Mouse (Mus musculus): ENCODE measurements around the gene Fgf2. TPM values are rescaled to one million over a fixed set of nuclear protein-coding genes. Genes with fewer than 3 reads are reported as not detected.

Fgf2 gene
- polyA plus RNA-seq, 2 experiments = 0.06 to 0.14 TPM

- H3K36me3 ChIP-seq (replicated peaks; ENCODE audit: control insufficient read depth, insufficient read depth, low read depth) = no peaks in the 10 kb centered on the region
- ATAC-seq (ENCODE audit: insufficient read depth) (no peak), DNase-seq (ENCODE audit: low read depth in 3 of 3, low spot score in 3 of 3) (no peak)
- H3K27ac ChIP-seq = no peak overlapping the region
- H3K27me3 ChIP-seq (ENCODE audit: control insufficient read depth, insufficient read depth, low read length) = no peaks in the 10 kb centered on the region
- H3K4me2 ChIP-seq (ENCODE audit: low read depth) = no peak overlapping the region
- no peak overlapping the region for H3K4me3 ChIP-seq (ENCODE audit: insufficient read depth in 1 of 2, low read depth in 2 of 2, low read length in 2 of 2)
- no peak for TF ChIP-seq EP300 (IDR thresholded peaks at IDR 0.05; ENCODE audit: low read depth)
- no peak for TF ChIP-seq CTCF (IDR thresholded peaks at IDR 0.05; ENCODE audit: low read depth)
- H3K9me3 ChIP-seq (ENCODE audit: control insufficient read depth, low read length) = no peaks in the 10 kb centered on the region
- 40% methylated on average over 3 of the region's 3 CpGs for WGBS (ENCODE audit: insufficient replicate concordance)
- H3K9ac ChIP-seq (replicated peaks) = no peak overlapping the region
- H3K4me1 ChIP-seq (replicated peaks; ENCODE audit: control insufficient read depth in 2 of 2, insufficient read depth in 2 of 2, low read length in 1 of 2) = no peaks in the 10 kb centered on the region; a peak in 1 of 4 replicates
Observed at GRCm38 (mm10) chr3:37365976-37366375, 17.8 kb downstream of the Fgf2 start.

GRCm38 (mm10) chr3:37366381-37367053, 18.4 kb downstream of the Fgf2 start:
- Histone ChIP-seq H3K4me1 (replicated peaks; ENCODE audit: control insufficient read depth in 2 of 2, insufficient read depth in 2 of 2, low read length in 1 of 2) (no peaks in the 10 kb centered on the region; a peak in 1 of 4 replicates), H3K9ac (replicated peaks) (no peak overlapping the region), H3K27me3 (ENCODE audit: control insufficient read depth, insufficient read depth, low read length) (no peaks in the 10 kb centered on the region), H3K36me3 (replicated peaks; ENCODE audit: control insufficient read depth, insufficient read depth, low read depth) (no peaks in the 10 kb centered on the region), H3K4me2 (ENCODE audit: low read depth) (no peak overlapping the region), H3K4me3 (ENCODE audit: insufficient read depth in 1 of 2, low read depth in 2 of 2, low read length in 2 of 2) (no peak overlapping the region), H3K27ac (no peak overlapping the region), H3K9me3 (ENCODE audit: control insufficient read depth, low read length) (no peaks in the 10 kb centered on the region)
- DNase-seq (ENCODE audit: low read depth in 3 of 3, low spot score in 3 of 3) (no peak), ATAC-seq (ENCODE audit: insufficient read depth) (no peak)
- 35% methylated on average over 4 of the region's 4 CpGs for WGBS (ENCODE audit: insufficient replicate concordance)
- TF ChIP-seq CTCF (IDR thresholded peaks at IDR 0.05; ENCODE audit: low read depth) (no peak), EP300 (IDR thresholded peaks at IDR 0.05; ENCODE audit: low read depth) (no peak)

GRCm38 (mm10) chr3:37370407-37370806, 22.3 kb downstream of the Fgf2 start:
- H3K4me1 ChIP-seq (replicated peaks; ENCODE audit: control insufficient read depth in 2 of 2, insufficient read depth in 2 of 2, low read length in 1 of 2) = no peaks in the 10 kb centered on the region; a peak in 1 of 4 replicates
- no peaks in the 10 kb centered on the region for H3K36me3 ChIP-seq (replicated peaks; ENCODE audit: control insufficient read depth, insufficient read depth, low read depth)
- H3K9me3 ChIP-seq (ENCODE audit: control insufficient read depth, low read length) = no peaks in the 10 kb centered on the region
- WGBS (ENCODE audit: insufficient replicate concordance) = 58% methylated on average over 4 of the region's 4 CpGs
- DNase-seq (ENCODE audit: low read depth in 3 of 3, low spot score in 3 of 3) = no peak
- H3K27me3 ChIP-seq (ENCODE audit: control insufficient read depth, insufficient read depth, low read length) = no peaks in the 10 kb centered on the region
- H3K27ac ChIP-seq = no peak overlapping the region
- no peak overlapping the region for H3K4me2 ChIP-seq (ENCODE audit: low read depth)
- no peak for ATAC-seq (ENCODE audit: insufficient read depth)
- TF ChIP-seq CTCF (IDR thresholded peaks at IDR 0.05; ENCODE audit: low read depth) = no peak
- TF ChIP-seq EP300 (IDR thresholded peaks at IDR 0.05; ENCODE audit: low read depth) = no peak
- H3K9ac ChIP-seq (replicated peaks) = no peak overlapping the region
- H3K4me3 ChIP-seq (ENCODE audit: insufficient read depth in 1 of 2, low read depth in 2 of 2, low read length in 2 of 2) = no peak overlapping the region

GRCm38 (mm10) chr3:37373712-37374111, 25.6 kb downstream of the Fgf2 start:
- TF ChIP-seq CTCF (IDR thresholded peaks at IDR 0.05; ENCODE audit: low read depth) (no peak), EP300 (IDR thresholded peaks at IDR 0.05; ENCODE audit: low read depth) (no peak)
- Histone ChIP-seq H3K4me2 (ENCODE audit: low read depth) (no peak overlapping the region), H3K27ac (no peak overlapping the region), H3K4me1 (replicated peaks; ENCODE audit: control insufficient read depth in 2 of 2, insufficient read depth in 2 of 2, low read length in 1 of 2) (no peaks in the 10 kb centered on the region), H3K4me3 (ENCODE audit: insufficient read depth in 1 of 2, low read depth in 2 of 2, low read length in 2 of 2) (no peak overlapping the region), H3K9me3 (ENCODE audit: control insufficient read depth, low read length) (no peaks in the 10 kb centered on the region), H3K9ac (replicated peaks) (no peak overlapping the region), H3K36me3 (replicated peaks; ENCODE audit: control insufficient read depth, insufficient read depth, low read depth) (no peaks in the 10 kb centered on the region), H3K27me3 (ENCODE audit: control insufficient read depth, insufficient read depth, low read length) (no peaks in the 10 kb centered on the region)
- WGBS (ENCODE audit: insufficient replicate concordance) = 70% methylated on average over 11 of the region's 11 CpGs
- ATAC-seq (ENCODE audit: insufficient read depth) (no peak), DNase-seq (ENCODE audit: low read depth in 3 of 3, low spot score in 3 of 3) (no peak)

GRCm38 (mm10) chr3:37377926-37378325, 29.8 kb downstream of the Fgf2 start:
- no peak for TF ChIP-seq CTCF (IDR thresholded peaks at IDR 0.05; ENCODE audit: low read depth)
- no peak for TF ChIP-seq EP300 (IDR thresholded peaks at IDR 0.05; ENCODE audit: low read depth)
- DNase-seq (ENCODE audit: low read depth in 3 of 3, low spot score in 3 of 3) = no peak
- no peak for ATAC-seq (ENCODE audit: insufficient read depth)
- Histone ChIP-seq H3K4me2 (ENCODE audit: low read depth) (no peak overlapping the region), H3K9ac (replicated peaks) (no peak overlapping the region), H3K9me3 (ENCODE audit: control insufficient read depth, low read length) (no peaks in the 10 kb centered on the region), H3K36me3 (replicated peaks; ENCODE audit: control insufficient read depth, insufficient read depth, low read depth) (no peaks in the 10 kb centered on the region), H3K4me1 (replicated peaks; ENCODE audit: control insufficient read depth in 2 of 2, insufficient read depth in 2 of 2, low read length in 1 of 2) (no peaks in the 10 kb centered on the region), H3K27ac (no peak overlapping the region), H3K27me3 (ENCODE audit: control insufficient read depth, insufficient read depth, low read length) (no peaks in the 10 kb centered on the region), H3K4me3 (ENCODE audit: insufficient read depth in 1 of 2, low read depth in 2 of 2, low read length in 2 of 2) (no peak overlapping the region)
- 76% methylated on average over 6 of the region's 6 CpGs for WGBS (ENCODE audit: insufficient replicate concordance)
